Mouse (Mus musculus) left cerebral cortex, postnatal 4 days (tissue): ENCODE data around the gene Hoxc12. TPM values are rescaled to one million over a fixed set of nuclear protein-coding genes. Genes with fewer than 3 reads are reported as not detected.

Source experiments
- DNase-seq: peaks from one replicate; pipeline ENCODE4 v3.0.0-alpha.2; 2022
- intact Hi-C: fragments of 180-260 bp; cut with DNase I; formaldehyde crosslinking; loops from one replicate; pipeline ENCODE4 v1.15.1; 2025
- total RNA-seq, 2 experiments: library from RNA; stranded (reverse); gene quantifications; 2 replicates each; pipeline ENCODE4 v1.2.3; 2021

Hoxc12 gene
- total RNA-seq, 2 experiments from 2014 or later = not detected

- intact Hi-C loops = no loop called here
- DNase-seq = no peak
Measured at GRCm38 (mm10) chr15:102937036-102937666, 594 bp downstream of the Hoxc12 start.

- DNase-seq = no peak
- intact Hi-C loops = no loop called here
Measured at GRCm38 (mm10) chr15:102939256-102940155, 2.9 kb downstream of the Hoxc12 start.

DNA sequence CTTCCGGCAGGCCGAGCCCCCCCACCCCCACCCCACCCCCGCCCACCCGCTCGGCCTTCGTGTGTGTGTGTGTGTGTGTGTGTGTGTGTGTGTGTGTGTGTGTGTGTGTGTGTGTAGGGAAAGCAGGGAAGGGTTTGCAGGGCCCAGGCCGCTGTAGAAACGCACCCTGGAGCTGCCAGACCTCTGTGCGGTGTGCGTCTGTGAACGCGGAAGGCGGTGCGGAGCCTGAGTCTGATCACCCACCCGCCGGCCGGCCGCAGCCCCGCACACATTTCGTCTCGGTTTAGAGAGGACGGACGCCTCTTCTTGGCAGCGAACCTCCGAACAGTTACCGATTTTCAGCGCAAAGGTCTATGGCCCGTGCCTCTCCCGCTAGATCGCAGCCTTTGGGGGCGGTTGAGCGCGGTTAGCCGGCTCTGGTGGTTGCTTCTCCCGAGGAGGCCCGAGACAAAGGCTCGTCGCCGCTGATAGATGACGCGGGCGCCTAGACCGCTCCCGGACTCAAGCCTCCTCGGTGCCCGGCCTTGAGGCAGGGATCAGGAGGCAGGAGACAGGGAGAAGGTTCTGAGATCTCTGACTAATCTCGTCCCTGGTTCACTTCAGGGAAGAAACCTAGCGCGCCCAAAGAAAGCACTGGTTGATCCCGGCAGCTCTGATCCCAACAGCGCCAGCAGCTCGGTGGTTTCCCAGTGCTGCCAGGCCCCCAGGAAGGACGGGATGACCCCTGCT lies 6.3 kb downstream of the Hoxc12 start:
- intact Hi-C loops = no loop called here
- no peak for DNase-seq

- intact Hi-C loops = no loop called here
- no peak for DNase-seq
Measured at GRCm38 (mm10) chr15:102943468-102943813, 6.9 kb downstream of the Hoxc12 start.

DNA sequence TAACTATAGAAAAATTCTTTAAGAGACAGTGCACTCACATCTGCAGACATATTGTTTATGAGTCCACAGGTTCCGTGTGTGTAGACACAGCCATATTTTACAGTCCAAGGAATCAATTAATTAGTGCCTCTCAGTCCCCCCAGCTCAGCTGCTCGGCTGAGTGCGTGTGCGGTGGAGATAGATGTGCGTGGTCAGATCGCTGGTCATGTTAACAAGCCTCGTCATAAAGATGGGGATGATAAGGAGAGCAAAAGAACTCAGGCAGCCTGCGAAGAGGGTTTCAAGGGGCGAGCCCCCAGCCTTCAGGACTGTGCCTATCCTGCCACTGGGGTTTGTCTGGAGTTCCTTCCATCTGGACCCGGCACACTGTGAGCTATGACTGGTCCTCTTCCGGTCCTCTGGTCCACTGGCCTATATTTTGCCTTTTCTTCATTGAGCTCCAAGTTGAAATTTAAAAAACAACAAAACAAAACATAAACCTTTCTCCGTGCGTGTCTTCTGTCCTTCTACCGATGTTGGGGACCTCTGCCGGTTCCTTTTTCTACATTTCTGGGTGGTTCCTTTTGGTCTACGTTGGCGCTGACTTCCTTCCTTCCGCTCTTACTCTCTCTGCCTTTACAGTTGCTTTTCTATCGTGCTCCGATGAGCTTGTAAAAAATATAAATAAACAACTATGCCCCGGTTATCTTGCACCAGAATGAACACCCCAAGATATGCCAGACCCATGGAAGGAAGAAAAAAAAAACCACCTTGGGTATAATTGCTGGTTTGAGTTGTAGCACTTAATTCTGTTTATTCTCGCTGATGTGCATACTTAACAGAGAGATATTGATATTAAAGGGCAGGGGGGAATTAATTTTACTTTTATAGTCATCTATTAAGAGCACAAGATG lies 8.9 kb downstream of the Hoxc12 start:
- intact Hi-C loops = no loop called here
- no peak for DNase-seq

DNA sequence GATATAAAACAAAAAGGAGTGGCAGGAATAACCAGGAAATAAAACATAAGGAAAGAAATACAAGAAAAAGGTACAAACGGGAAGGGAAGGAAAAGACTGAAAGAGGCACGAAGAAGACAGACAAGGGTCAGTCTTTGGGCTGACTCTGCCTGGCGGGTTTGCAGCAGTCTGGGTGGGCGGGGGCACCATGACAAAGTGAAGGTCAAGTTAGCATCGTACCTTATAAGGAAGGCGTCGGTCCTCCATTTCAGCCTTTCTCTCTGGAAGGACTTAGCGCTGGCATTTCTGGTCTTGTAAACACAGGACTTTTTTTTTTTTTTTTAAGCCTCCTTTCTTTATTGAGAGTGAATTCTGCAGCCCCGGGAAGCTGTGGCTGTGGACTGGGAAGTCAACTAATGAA lies 10.7 kb downstream of the Hoxc12 start:
- no peak for DNase-seq
- intact Hi-C loops = no loop called here

DNA sequence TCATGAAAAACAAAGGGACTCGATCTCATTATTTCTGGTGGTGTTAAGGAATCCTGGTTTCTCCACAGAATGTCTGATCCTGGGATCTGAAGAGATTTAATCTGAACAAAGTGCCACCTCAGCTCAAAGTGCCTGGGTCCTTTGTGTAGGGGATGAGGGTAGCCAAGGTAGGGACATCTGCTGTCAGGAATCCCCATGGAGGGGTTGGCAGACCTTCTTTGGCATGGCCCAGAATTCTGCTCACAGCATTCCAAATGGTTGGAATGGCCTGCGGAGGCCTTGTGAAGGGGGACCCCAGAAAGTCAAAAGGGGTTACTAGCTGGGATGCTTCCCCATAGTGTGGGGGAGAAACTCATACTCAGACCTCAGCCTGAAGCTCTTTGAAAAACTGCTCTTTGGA lies 12.3 kb downstream of the Hoxc12 start:
- DNase-seq = no peak
- intact Hi-C loops = no loop called here

DNA sequence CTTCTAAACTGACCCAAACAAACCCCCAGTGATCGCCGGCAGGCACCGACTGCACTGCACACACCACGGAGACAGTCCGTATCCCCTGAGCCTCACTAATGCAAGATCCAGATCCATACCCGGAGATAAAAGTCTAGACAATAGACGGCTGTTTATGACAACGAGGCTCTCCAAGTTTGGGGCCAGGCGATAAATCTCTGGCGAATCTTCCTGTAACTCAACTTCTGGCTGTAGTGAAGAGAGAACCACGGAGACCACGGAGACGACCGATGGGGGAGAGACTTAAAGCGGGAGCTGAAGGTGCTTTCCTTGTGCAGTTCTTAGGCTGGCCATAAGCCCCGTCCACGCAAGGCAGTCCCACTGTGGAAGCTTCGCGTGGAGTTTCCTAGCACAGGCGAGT lies 13.1 kb downstream of the Hoxc12 start:
- no peak for DNase-seq
- intact Hi-C loops = no loop called here

DNA sequence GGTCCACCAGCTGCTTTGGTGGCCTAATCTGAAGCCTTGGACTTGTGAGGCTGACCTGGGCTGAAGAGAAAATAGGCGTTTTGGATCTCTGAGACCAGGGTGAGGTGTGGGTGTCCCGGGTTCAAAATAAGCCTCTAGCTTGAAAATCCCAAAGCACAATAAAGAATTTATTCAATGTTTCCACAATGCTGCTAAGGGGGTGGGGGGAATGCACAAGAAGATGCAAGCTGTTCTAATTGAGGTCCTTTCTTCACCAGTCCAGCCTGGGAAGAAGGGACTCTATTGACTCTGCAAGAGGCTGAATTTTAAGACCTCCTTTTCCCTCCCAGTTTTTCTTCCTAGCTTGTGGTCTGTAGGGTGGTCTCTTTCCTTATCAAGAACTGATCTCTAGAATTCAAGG lies 14.3 kb downstream of the Hoxc12 start:
- intact Hi-C loops = no loop called here
- no peak for DNase-seq

DNA sequence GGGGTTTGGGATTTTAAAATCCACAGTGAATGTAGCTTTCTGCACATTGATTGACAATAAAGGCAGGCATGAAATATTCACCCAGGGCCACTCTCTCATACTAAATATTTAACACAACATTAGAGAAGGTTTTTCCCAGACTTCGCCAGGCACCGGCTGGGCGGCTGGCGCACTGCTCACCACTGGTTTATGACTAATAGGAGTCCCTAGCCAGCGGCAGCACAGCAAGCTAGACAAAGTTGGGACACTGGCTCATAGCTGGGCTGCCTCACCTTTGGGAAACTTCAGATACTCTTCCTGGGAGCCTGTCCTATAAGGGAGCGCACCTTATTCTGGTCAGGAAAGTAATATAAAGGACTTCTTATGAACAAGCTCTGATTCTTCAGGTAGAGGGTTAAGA lies 17.0 kb downstream of the Hoxc12 start:
- intact Hi-C loops = no loop called here
- DNase-seq = no peak

GRCm38 (mm10) chr15:102954192-102955006 lies 17.8 kb downstream of the Hoxc12 start, which contains the start of gene Hoxc11:
TSS of gene Hoxc11 (plus strand) at chr15:102954427.
- no peak for DNase-seq
- intact Hi-C loops = no loop called here

GRCm38 (mm10) chr15:102955007-102955382 lies 18.4 kb downstream of the Hoxc12 start:
- intact Hi-C loops = no loop called here
- DNase-seq = no peak

DNA sequence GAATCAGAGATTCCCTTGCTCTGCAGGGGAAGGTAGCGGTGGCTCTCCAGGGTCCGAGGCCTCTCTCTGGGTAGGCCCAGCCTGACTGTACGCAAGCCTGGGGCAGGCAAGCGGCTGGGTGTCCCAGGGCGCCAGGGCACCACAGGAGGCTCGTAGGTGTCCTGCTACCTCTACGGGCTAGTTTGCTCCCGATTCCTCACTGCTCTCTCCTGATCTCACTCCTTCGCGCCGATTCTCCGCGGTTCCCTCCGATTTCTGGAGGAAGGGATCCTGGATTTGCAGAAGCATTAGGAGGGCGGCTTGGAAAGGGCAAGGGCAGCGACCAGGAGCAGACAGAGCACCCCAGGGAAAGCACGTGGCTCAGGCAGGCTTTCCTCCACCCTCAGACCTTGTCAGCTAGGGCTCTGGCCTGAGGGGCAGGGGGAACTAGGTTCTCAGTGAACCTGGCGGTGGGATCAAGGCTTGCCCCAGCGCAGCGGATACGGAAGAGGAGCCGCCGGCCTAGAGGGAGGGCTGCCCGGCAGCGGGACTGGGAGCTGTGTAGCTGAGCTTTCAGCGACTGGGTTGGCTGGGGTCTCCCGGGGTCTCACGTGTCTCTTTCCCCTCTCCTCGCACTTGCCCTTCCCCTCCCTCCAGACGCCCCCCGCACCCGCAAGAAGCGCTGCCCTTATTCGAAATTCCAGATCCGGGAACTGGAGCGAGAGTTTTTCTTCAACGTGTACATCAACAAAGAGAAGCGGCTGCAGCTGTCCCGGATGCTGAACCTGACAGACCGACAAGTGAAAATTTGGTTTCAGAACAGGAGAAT lies 19.5 kb downstream of the Hoxc12 start:
- intact Hi-C loops = no loop called here
- DNase-seq = no peak

GRCm38 (mm10) chr15:102956906-102957305 lies 20.3 kb downstream of the Hoxc12 start:
- DNase-seq = no peak
- intact Hi-C loops = no loop called here

DNA sequence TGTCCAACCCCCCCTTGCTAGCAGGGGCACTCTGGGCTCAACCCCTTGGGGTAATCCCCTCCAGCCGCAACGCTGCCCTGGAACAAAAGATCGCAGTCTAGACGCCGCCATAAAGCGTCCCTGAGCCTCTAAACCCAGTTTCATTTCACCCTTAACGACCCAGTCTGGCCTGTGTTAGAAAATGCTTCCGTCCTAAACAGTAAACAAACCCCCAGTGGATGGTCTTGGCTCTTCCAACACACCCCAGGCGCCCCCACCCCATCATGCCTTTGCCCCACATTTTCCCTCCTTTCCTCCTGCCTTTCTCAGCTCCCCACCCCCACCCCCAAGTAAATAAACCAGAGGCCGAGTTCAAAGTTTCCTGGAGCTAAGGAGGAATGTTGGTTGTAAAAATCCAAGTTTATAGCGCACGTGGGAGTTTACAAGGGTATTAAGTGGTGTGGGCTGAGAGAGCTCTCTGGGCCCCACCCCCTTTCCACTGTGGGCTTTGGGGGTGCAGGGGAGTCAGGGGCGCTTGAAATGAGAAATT lies 23.2 kb downstream of the Hoxc12 start:
- DNase-seq = no peak
- intact Hi-C loops = no loop called here

DNA sequence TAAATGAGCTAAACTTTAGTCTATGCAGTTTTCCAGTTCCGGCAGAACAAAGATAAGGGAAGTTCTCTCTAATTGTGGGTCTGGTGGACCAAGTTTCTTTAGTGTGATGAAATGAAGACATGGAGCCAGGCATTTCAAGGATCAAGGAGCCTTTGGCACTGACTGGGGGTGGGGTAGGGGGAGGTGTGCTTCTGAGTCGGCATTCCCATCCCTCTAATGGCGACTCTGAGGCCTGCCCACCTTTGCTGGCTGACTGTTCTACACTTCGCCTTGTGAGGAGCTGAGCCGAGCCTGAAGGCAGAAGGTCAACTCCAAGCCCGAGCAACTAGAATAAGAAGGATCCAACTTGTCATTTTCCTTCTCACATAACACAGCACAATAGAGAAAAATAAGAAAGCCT lies 25.2 kb downstream of the Hoxc12 start:
- intact Hi-C loops = no loop called here
- no peak for DNase-seq

- no peak for DNase-seq
- intact Hi-C loops = no loop called here
Measured at GRCm38 (mm10) chr15:102962492-102962891, 25.9 kb downstream of the Hoxc12 start.

GRCm38 (mm10) chr15:102963259-102963658 lies 26.7 kb downstream of the Hoxc12 start:
- intact Hi-C loops = no loop called here
- DNase-seq = no peak
